Mouse (Mus musculus) heart, postnatal 25 days (tissue): Measurements from ENCODE around the gene Slc12a7. TPM values are rescaled to one million over a fixed set of nuclear protein-coding genes. Genes with fewer than 3 reads are reported as not detected.
"Not testable (repeated sequence)": the region's sequence is repeated elsewhere in the genome, so short reads cannot be mapped to it uniquely, and the experiment has no call there.

Experiments used
- DNase-seq: peaks from one replicate; pipeline ENCODE4 v3.0.0; 2022; ENCODE audit warnings: low spot score
- intact Hi-C: fragments of 180-260 bp; cut with DNase I; formaldehyde crosslinking; loops from one replicate; pipeline ENCODE4 v1.15.1; 2025
- total RNA-seq, 2 experiments: library from RNA; stranded (reverse); gene quantifications; 2 replicates each; pipeline ENCODE4 v1.2.3; 2021

Gene Slc12a7
- total RNA-seq, result 100 to 1,000 TPM; 162 to 182 TPM

- intact Hi-C loops, result no loop called here
- no peak for DNase-seq
Measured at GRCm38 (mm10) chr13:73732742-73733700, at the start of gene Slc12a7. Gene Slc12a7 (plus strand): TSS chr13:73733094.

- DNase-seq, result no peak
- intact Hi-C loops, result no loop called here
Measured at GRCm38 (mm10) chr13:73683682-73684081, 49.2 kb upstream of the Slc12a7 start.

- DNase-seq, result no peak
- intact Hi-C loops, result no loop called here
Measured at GRCm38 (mm10) chr13:73684412-73684811, 48.5 kb upstream of the Slc12a7 start.

- intact Hi-C loops, result no loop called here
- DNase-seq, result no peak
Measured at GRCm38 (mm10) chr13:73685502-73685901, 47.4 kb upstream of the Slc12a7 start.

- no peak for DNase-seq
- intact Hi-C loops, result no loop called here
Measured at GRCm38 (mm10) chr13:73687601-73688000, 45.3 kb upstream of the Slc12a7 start.

- no peak for DNase-seq
- intact Hi-C loops, result no loop called here
Measured at GRCm38 (mm10) chr13:73688934-73689333, 44.0 kb upstream of the Slc12a7 start.

GRCm38 (mm10) chr13:73692249-73692868 is 40.5 kb upstream of the Slc12a7 start:
- intact Hi-C loops, result loop anchor here (1.0 to 2.0 kb wide), 2 partner anchors 46 to 179 kb away; no protein-coding TSS in a partner anchor
- DNase-seq, result no peak

GRCm38 (mm10) chr13:73693333-73693732 is 39.6 kb upstream of the Slc12a7 start:
- intact Hi-C loops, result loop anchor here (2.0 kb wide), 1 partner anchor 47 kb away; no protein-coding TSS in a partner anchor

GRCm38 (mm10) chr13:73694972-73695371 is 37.9 kb upstream of the Slc12a7 start:
- no peak for DNase-seq
- intact Hi-C loops, result no loop called here

More at GRCm38 (mm10) chr13:73693333-73693732, 39.6 kb upstream of the Slc12a7 start:
- DNase-seq, result no peak

- intact Hi-C loops, result no loop called here
- DNase-seq, result no peak
Measured at GRCm38 (mm10) chr13:73696529-73696928, 36.4 kb upstream of the Slc12a7 start.

GRCm38 (mm10) chr13:73699714-73700113 is 33.2 kb upstream of the Slc12a7 start:
- intact Hi-C loops, result no loop called here
- no peak for DNase-seq

- no peak for DNase-seq
- intact Hi-C loops, result no loop called here
Measured at GRCm38 (mm10) chr13:73700554-73700953, 32.3 kb upstream of the Slc12a7 start.

- no peak for DNase-seq
- intact Hi-C loops, result no loop called here
Measured at GRCm38 (mm10) chr13:73701161-73701883, 31.6 kb upstream of the Slc12a7 start.

- intact Hi-C loops, result no loop called here
- no peak for DNase-seq
Measured at GRCm38 (mm10) chr13:73702776-73703175, 30.1 kb upstream of the Slc12a7 start.

GRCm38 (mm10) chr13:73703486-73703885 is 29.4 kb upstream of the Slc12a7 start:
- intact Hi-C loops, DNase-seq: not testable (repeated sequence)

GRCm38 (mm10) chr13:73704694-73705325 is 28.1 kb upstream of the Slc12a7 start, which contains the start of gene Slc6a19:
Gene Slc6a19 (minus strand): TSS chr13:73704865.
- intact Hi-C loops, result no loop called here
- DNase-seq, result no peak

GRCm38 (mm10) chr13:73709491-73709890 is 23.4 kb upstream of the Slc12a7 start:
- intact Hi-C loops, result no loop called here
- DNase-seq, result no peak

- no peak for DNase-seq
- intact Hi-C loops, result loop anchor here (5.0 kb wide), 2 partner anchors 64 to 199 kb away; no protein-coding TSS in a partner anchor
Measured at GRCm38 (mm10) chr13:73711221-73711620, 21.7 kb upstream of the Slc12a7 start.

- DNase-seq, result no peak
- intact Hi-C loops, result loop anchor here (5.0 kb wide), 2 partner anchors 65 to 200 kb away; no protein-coding TSS in a partner anchor
Measured at GRCm38 (mm10) chr13:73711803-73712202, 21.1 kb upstream of the Slc12a7 start.
